Mouse (Mus musculus) lung, postnatal 14 days (tissue): ENCODE measurements at regions not wholly inside any gene's neighbourhood (a gene's known extent, or its start where the extent isn't known, plus 50 kb on each side); places are given as distances from the start of the nearest gene placed in this dataset.
"Not testable (repeated sequence)": the region's sequence is repeated elsewhere in the genome, so short reads cannot be mapped to it uniquely, and the experiment has no call there.

Source experiments
- DNase-seq: peaks from one replicate; pipeline ENCODE4 v3.0.0; 2021

GRCm38 (mm10) chr12:15064351-15064750 is 752.4 kb downstream of the Trib2 start:
- no peak for DNase-seq

GRCm38 (mm10) chr12:15051387-15051786 is 765.3 kb downstream of the Trib2 start:
- DNase-seq = no peak

GRCm38 (mm10) chr12:15043264-15043663 is 773.5 kb downstream of the Trib2 start:
- no peak for DNase-seq

- DNase-seq = no peak
These were observed 805.6 kb downstream of the Trib2 start for GRCm38 (mm10) chr12:15011091-15011490.

- not testable (repeated sequence) for DNase-seq
These were observed 814.3 kb downstream of the Trib2 start for GRCm38 (mm10) chr12:15002401-15002800.
